Mouse (Mus musculus) monocyte, adult 59 days (primary cell): Measurements from ENCODE around the gene Gm10061. TPM values are rescaled to one million over a fixed set of nuclear protein-coding genes. Genes with fewer than 3 reads are reported as not detected.

ENCODE experiments used
- total RNA-seq, 2 experiments: library from RNA; stranded (reverse); gene quantifications; one replicate each; pipeline ENCODE4 v1.2.4; 2023

The Gm10061 gene
- not detected for total RNA-seq

GRCm38 (mm10) chr16:89150786-89151185 is at the start of gene Gm10061:
Gm10061 (plus strand) TSS chr16:89151086.

DNA sequence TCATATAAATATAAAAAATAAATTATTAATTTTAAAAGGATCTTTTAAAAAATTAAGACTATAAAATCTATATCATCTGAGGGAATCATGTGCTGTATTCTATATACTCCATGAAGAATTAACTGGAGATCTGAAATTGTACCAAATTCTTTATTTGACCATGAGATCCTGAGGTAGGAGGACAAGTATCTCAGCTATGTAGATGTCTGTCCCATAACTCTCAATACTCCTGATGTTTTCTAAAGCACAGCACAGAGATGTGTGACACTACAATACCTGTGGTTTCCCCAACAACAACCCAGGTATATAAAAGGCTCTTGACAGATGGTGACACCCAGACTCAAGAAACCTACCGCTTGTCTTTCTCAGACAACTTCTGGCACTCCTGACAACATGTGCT is 10.3 kb upstream of the Gm10061 start, which contains the start of gene Gm6358:
Gene Gm6358, plus strand, starts transcription at position 301 of the 400 bp plus-strand sequence.

DNA sequence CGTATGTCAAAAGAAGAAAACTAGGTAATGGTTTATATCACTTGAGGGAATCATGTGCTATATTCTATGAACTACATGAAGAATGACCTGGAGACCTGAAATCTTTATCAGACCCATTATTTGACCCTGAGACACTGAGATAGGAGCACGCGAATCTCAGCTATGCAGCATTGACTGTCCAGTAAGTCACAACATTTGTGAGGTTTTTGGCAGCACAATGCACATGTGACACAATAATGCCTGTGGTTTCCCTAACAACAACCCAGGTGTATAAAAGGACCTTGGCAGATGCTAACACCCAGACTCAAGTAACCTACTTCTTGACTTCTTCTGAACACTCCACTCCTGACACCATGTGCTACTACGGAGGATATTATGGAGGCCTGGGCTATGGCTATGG is 6.8 kb downstream of the Gm10061 start, which contains the start of gene Gm9789:
Gene Gm9789, plus strand, starts transcription at position 301 of the 400 bp plus-strand sequence.

DNA sequence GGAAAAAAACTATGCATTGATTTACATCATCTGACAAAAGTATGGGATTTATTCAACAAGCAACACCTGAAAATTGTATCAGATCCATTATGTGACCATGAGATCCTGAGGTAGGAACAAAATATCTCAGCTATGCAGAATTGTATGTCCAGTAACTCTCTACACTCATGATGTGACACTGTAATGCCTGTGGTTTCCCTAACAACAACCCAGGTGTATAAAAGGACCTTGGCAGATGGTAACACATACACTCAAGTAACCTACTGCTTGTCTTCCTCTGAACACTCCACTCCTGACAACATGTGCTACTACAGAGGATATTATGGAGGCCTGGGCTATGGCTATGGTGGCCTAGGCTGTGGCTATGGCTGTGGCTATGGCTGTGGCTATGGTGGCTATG is 18.3 kb downstream of the Gm10061 start, which contains the start of gene Gm7735:
Gene Gm7735, plus strand, starts transcription at position 301 of the 400 bp plus-strand sequence.

GRCm38 (mm10) chr16:89174435-89174834 is 23.5 kb downstream of the Gm10061 start, which contains the start of gene 1110057P08Rik:
1110057P08Rik (plus strand) TSS chr16:89174735.

Other genes with a start within 250 kb of the Gm10061 start
- not detected for gene Krtap19-9b, start 218.8 kb upstream of the Gm10061 start, total RNA-seq
- gene Krtap16-3, start 188.2 kb upstream of the Gm10061 start, total RNA-seq = not detected
- not detected for gene Krtap22-2, start 140.3 kb upstream of the Gm10061 start, total RNA-seq
- gene Gm10229, start 135.8 kb upstream of the Gm10061 start, total RNA-seq = not detected
- gene Krtap6-1, start 119.4 kb upstream of the Gm10061 start, total RNA-seq = not detected
- not detected for gene Gm10228, start 109.6 kb upstream of the Gm10061 start, total RNA-seq
- not detected for gene Krtap6-5, start 103.2 kb upstream of the Gm10061 start, total RNA-seq
- not detected for gene 1110025L11Rik, start 87.1 kb upstream of the Gm10061 start, total RNA-seq
- gene Krtap6-3, start 67.1 kb upstream of the Gm10061 start, total RNA-seq = not detected
- not detected for gene Gm6358, start 10.2 kb upstream of the Gm10061 start, total RNA-seq
- not detected for gene Gm9789, start 6.9 kb downstream of the Gm10061 start, total RNA-seq
- not detected for gene Gm7735, start 18.4 kb downstream of the Gm10061 start, total RNA-seq
- not detected for gene 1110057P08Rik, start 23.6 kb downstream of the Gm10061 start, total RNA-seq
- gene Krtap20-2, start 54.8 kb downstream of the Gm10061 start, total RNA-seq = not detected